Mouse (Mus musculus): ENCODE data around the gene Olfr1107.

The Olfr1107 gene

DNA sequence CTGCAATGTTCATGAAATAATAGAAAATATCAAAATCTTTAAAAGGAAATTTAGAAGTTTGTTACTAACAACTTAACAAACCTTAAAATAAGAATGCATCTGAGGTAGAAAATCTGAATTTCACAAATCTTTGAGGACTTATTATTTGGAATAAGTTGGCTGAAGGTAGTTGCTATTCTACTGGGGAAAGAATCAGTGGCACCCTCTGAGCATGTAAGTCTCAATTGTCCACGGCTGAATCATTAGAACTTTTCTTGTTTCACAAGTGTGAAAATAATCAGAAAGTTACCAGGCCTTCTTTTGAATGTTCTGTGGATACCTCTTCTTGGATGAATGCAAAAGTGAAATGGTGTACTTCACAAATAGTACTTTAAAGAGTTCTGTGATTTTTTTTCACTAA lies at the start of gene Olfr1107:
Gene Olfr1107, minus strand, starts transcription at position 101 of the 400 bp plus-strand sequence.
- no peak for DNase-seq

- DNase-seq: no peak
These were observed 38.9 kb upstream of the Olfr1107 start, which contains the start of gene Olfr259 for GRCm38 (mm10) chr2:87114467-87114866. Gene Olfr259 (minus strand): TSS chr2:87114567.

- no peak for DNase-seq
These were observed 20.3 kb upstream of the Olfr1107 start, which contains the start of gene Olfr1109 for GRCm38 (mm10) chr2:87095908-87096307. Gene Olfr1109 (minus strand): TSS chr2:87096008.

GRCm38 (mm10) chr2:87052173-87052572 lies 23.4 kb downstream of the Olfr1107 start, which contains the start of gene Olfr1106:
Gene Olfr1106 (minus strand): TSS chr2:87052273.
- DNase-seq: no peak

- no peak for DNase-seq
These were observed 39.2 kb downstream of the Olfr1107 start, which contains the start of gene Olfr1105 for GRCm38 (mm10) chr2:87036431-87036830. Gene Olfr1105 (minus strand): TSS chr2:87036531.

DNA sequence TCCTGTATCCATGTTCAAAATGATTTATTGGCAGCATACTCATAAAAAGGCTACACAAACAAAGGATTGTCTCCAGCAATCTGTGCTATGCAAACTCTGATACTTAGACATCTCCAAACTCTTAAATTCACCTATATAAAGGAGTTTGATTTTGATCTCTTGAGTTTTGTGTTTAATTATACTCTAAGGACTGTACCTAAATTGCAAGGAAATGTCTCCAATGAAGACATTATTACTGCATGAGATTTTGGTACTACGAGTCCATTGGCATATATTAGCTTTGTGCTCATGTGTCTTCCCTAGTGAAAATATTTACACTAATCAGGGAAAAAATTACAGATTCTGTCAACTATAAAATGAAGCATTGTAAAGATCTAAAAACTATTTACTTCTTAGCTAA lies 48.6 kb downstream of the Olfr1107 start, which contains the start of gene Olfr1104:
Gene Olfr1104, minus strand, starts transcription at position 101 of the 400 bp plus-strand sequence.
- DNase-seq: no peak
